In the genomic region with DNA sequence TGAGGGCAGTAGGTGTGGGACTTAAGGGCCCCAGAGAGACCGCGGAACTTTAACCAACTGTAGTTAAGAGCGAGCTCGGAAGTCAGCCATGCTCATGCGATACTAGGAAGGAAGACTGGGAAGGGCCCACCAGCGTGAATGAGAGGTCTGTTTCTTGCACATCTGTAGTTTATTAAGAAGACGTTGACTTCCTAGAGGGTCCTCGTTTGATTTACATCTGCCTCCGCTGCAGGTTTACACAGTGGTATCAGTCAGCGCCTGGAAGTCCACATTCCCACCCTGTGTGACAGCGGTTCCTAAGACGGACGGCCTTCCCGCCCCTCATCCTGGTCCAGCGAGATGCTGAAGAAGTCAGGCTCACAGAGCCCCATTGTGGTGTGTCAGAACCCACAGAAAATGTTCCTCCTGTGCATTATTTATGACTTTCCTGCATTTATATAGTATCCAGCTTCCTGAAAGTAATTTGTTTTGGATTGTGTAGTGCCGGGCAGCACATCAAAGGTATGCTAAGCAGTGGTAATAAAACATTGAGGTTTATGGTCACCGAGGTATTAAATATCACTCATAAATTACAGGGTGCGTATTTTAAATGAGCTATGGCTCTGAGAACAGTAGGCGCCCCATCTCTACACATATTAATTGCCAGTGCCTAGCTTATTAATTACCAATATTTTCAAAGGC, we compare ENCODE assay signal across 16 mouse cellular contexts.
DNase-seq lines count a peak whose midpoint lies in the region; ATAC-seq and TF ChIP-seq lines count a peak whose summit lies in the region.
"Had no signal": no experiment of that assay in that cellular context is flagged by ENCODE, and none has a peak within 500 bp of the region (broad histone marks: within the 10 kb centered on the region; RNA-seq: fewer than 3 reads in every experiment).

No protein-coding gene starts in this region.

- no peak for TF ChIP-seq CTCF in kidney, adult 2 months (conservative IDR thresholded peaks at IDR 0.05; ENCODE audit: insufficient read depth, insufficient read length, low read depth, low read length)
- TF ChIP-seq CTCF in intestine, postnatal 0 days (IDR thresholded peaks at IDR 0.05; ENCODE audit: low read depth): no peak
- TF ChIP-seq CTCF in liver, postnatal 0 days (IDR thresholded peaks at IDR 0.05; ENCODE audit: low read depth): no peak

- no peak overlapping the region for H3K9ac ChIP-seq in kidney, embryonic 14.5 days (ENCODE audit: low read depth, low read length)
- H3K9ac ChIP-seq in intestine, postnatal 0 days (ENCODE audit: low read depth, low read length): no peak overlapping the region
- no peak overlapping the region for H3K9ac ChIP-seq in neural tube, embryonic 12.5 days
- H3K9ac ChIP-seq in liver, postnatal 0 days (replicated peaks): no peak overlapping the region
- H3K9ac ChIP-seq: lung, embryonic 15.5 days had no signal

- H3K4me2 ChIP-seq in kidney, embryonic 14.5 days (replicated peaks; ENCODE audit: low read depth, low read length): peak overlapping the region; percentile 23
- no peak overlapping the region for H3K4me2 ChIP-seq in intestine, postnatal 0 days (replicated peaks; ENCODE audit: low read depth)
- H3K4me2 ChIP-seq in neural tube, embryonic 12.5 days (replicated peaks): no peak overlapping the region
- H3K4me2 ChIP-seq in liver, postnatal 0 days (ENCODE audit: low read depth, low read length): no peak overlapping the region
- H3K4me2 ChIP-seq: lung, embryonic 15.5 days had no signal

- TF ChIP-seq EP300 in liver, postnatal 0 days (IDR thresholded peaks at IDR 0.05; ENCODE audit: low read depth): no peak

- no peak for TF ChIP-seq POLR2A in kidney, adult 2 months (IDR thresholded peaks at IDR 0.05; ENCODE audit: low read depth, low read length)

- no peaks in the 10 kb centered on the region for H3K36me3 ChIP-seq in kidney, embryonic 14.5 days (ENCODE audit: control insufficient read depth, insufficient read depth, low read length)
- H3K36me3 ChIP-seq in kidney, adult 2 months (ENCODE audit: control insufficient read depth, insufficient read depth, low read length): no peaks in the 10 kb centered on the region
- no peaks in the 10 kb centered on the region for H3K36me3 ChIP-seq in intestine, postnatal 0 days (ENCODE audit: control insufficient read depth, insufficient read depth)
- H3K36me3 ChIP-seq in neural tube, embryonic 12.5 days: no peaks in the 10 kb centered on the region
- no peaks in the 10 kb centered on the region for H3K36me3 ChIP-seq in liver, postnatal 0 days (replicated peaks; ENCODE audit: insufficient read depth, low read length)
- H3K36me3 ChIP-seq: lung, embryonic 15.5 days had no signal

- ATAC-seq in kidney, embryonic 14.5 days (ENCODE audit: low FRiP score, low TSS enrichment): peak; percentile 94
- peak; percentile 67 for ATAC-seq in intestine, postnatal 0 days
- ATAC-seq in neural tube, embryonic 12.5 days (ENCODE audit: low FRiP score, low read depth): peak; percentile 50; the same call in 1 of the 2 replicates
- no peak for ATAC-seq in liver, postnatal 0 days

- DNase-seq in kidney, adult 2 months: no peak
- DNase-seq in embryo, embryonic 9.5 days (ENCODE audit: extremely low spot score): peak; percentile 34
- DNase-seq in cerebellum, adult 8-10 months: no peak
- no peak for DNase-seq in liver, postnatal 0 days
- no peak for DNase-seq in retina, postnatal 1 day
- DNase-seq: adrenal gland, adult 2 months; cerebellum, adult 9-11 months; heart, postnatal 10 days; layer of hippocampus, postnatal 36 days; liver; thymus, adult 18-20 months had no signal

- H3K4me1 ChIP-seq in kidney, embryonic 14.5 days (ENCODE audit: control insufficient read depth, insufficient read depth, low read length): 0 out of 2 replicates have a peak, but pooled peaks cover 9% of the 10 kb centered on the region
- H3K4me1 ChIP-seq in kidney, adult 2 months (ENCODE audit: control insufficient read depth, insufficient read depth, low read length): no peaks in the 10 kb centered on the region
- H3K4me1 ChIP-seq in intestine, postnatal 0 days (replicated peaks; ENCODE audit: control insufficient read depth, insufficient read depth, low read length): no peaks in the 10 kb centered on the region
- H3K4me1 ChIP-seq in neural tube, embryonic 12.5 days: no peaks in the 10 kb centered on the region
- no peaks in the 10 kb centered on the region for H3K4me1 ChIP-seq in liver, postnatal 0 days (ENCODE audit: insufficient read depth)
- H3K4me1 ChIP-seq: lung, embryonic 15.5 days; megakaryocyte, embryonic 14.5 days had no signal

- no peaks in the 10 kb centered on the region for H3K27me3 ChIP-seq in kidney, embryonic 14.5 days (ENCODE audit: control insufficient read depth, insufficient read depth, low read length)
- H3K27me3 ChIP-seq in kidney, adult 2 months (replicated peaks; ENCODE audit: control insufficient read depth, insufficient read depth, low read length): no peaks in the 10 kb centered on the region
- no peaks in the 10 kb centered on the region for H3K27me3 ChIP-seq in intestine, postnatal 0 days (replicated peaks; ENCODE audit: control insufficient read depth, insufficient read depth, low read length)
- no peaks in the 10 kb centered on the region for H3K27me3 ChIP-seq in neural tube, embryonic 12.5 days (replicated peaks)
- no peaks in the 10 kb centered on the region for H3K27me3 ChIP-seq in liver, postnatal 0 days (ENCODE audit: insufficient read depth, low read length)
- H3K27me3 ChIP-seq: lung, embryonic 15.5 days; megakaryocyte, embryonic 14.5 days had no signal

- H3K27ac ChIP-seq in kidney, embryonic 14.5 days (ENCODE audit: low read depth, low read length): no peak overlapping the region
- no peak overlapping the region for H3K27ac ChIP-seq in kidney, adult 2 months (ENCODE audit: insufficient read depth, low read depth, low read length)
- H3K27ac ChIP-seq in intestine, postnatal 0 days (ENCODE audit: low read depth, low read length): no peak overlapping the region
- H3K27ac ChIP-seq in neural tube, embryonic 12.5 days: no peak overlapping the region
- H3K27ac ChIP-seq in liver, postnatal 0 days (ENCODE audit: low read depth): no peak overlapping the region
- H3K27ac ChIP-seq: lung, embryonic 15.5 days had no signal

- H3K9me3 ChIP-seq in kidney, embryonic 14.5 days (ENCODE audit: control insufficient read depth, low read length): no peaks in the 10 kb centered on the region
- no peaks in the 10 kb centered on the region for H3K9me3 ChIP-seq in intestine, postnatal 0 days (ENCODE audit: control insufficient read depth)
- no peaks in the 10 kb centered on the region for H3K9me3 ChIP-seq in neural tube, embryonic 12.5 days
- H3K9me3 ChIP-seq in liver, postnatal 0 days (ENCODE audit: low read length): no peaks in the 10 kb centered on the region
- H3K9me3 ChIP-seq: lung, embryonic 15.5 days; megakaryocyte, embryonic 14.5 days had no signal

- WGBS in kidney, embryonic 14.5 days: 17% methylated on average over 19 of the region's 19 CpGs
- 28% methylated on average over 19 of the region's 19 CpGs for WGBS in kidney, adult 2 months
- 38% methylated on average over 19 of the region's 19 CpGs for WGBS in intestine, postnatal 0 days
- 51% methylated on average over 19 of the region's 19 CpGs for WGBS in neural tube, embryonic 12.5 days
- WGBS in liver, postnatal 0 days (ENCODE audit: insufficient replicate concordance): 71% methylated on average over 19 of the region's 19 CpGs

- no peak overlapping the region for H3K4me3 ChIP-seq in kidney, embryonic 14.5 days (ENCODE audit: low read length)
- no peak overlapping the region for H3K4me3 ChIP-seq in kidney, adult 2 months (ENCODE audit: insufficient read depth, low read depth, low read length)
- no peak overlapping the region for H3K4me3 ChIP-seq in intestine, postnatal 0 days (ENCODE audit: low read depth, low read length)
- H3K4me3 ChIP-seq in neural tube, embryonic 12.5 days: no peak overlapping the region
- H3K4me3 ChIP-seq in liver, postnatal 0 days (ENCODE audit: low read depth, low read length): no peak overlapping the region
- H3K4me3 ChIP-seq: lung, embryonic 15.5 days; megakaryocyte, embryonic 14.5 days had no signal
